Mouse (Mus musculus) CH12.LX (cell line): Measurements from ENCODE around the gene Nub1. TPM values are rescaled to one million over a fixed set of nuclear protein-coding genes. Genes with fewer than 3 reads are reported as not detected.

Experiments
- DNase-seq: peaks from one replicate; pipeline ENCODE4 v3.0.0-alpha.2; 2013; ENCODE audit errors: extremely low read depth
- H3K27ac ChIP-seq: 2 replicates; pipeline ENCODE4 v1.5.1; 2012; ENCODE audit warnings: low read depth, mild to moderate bottlenecking, control low read depth, moderate library complexity; ENCODE audit not compliant: insufficient read depth
- H3K27me3 ChIP-seq: replicated peaks from 2 replicates; pipeline ENCODE3; 2012; ENCODE audit warnings: inconsistent platforms
- H3K36me3 ChIP-seq, 2 experiments: replicated peaks in 1 of 2; 2 replicates each; pipeline versions ENCODE3 to v1.6.1; 2012; ENCODE audit warnings: inconsistent platforms in 1 of 2, low read length in 1 of 2, mild to moderate bottlenecking in 1 of 2, mixed read lengths in 1 of 2, moderate library complexity in 1 of 2; ENCODE audit not compliant: control insufficient read depth in 1 of 2, insufficient read depth in 1 of 2
- H3K4me1 ChIP-seq, 2 experiments: 2 replicates each; pipeline ENCODE4 v1.6.1; 2012; ENCODE audit warnings: inconsistent platforms in 1 of 2, moderate library complexity in 1 of 2; ENCODE audit not compliant: insufficient read depth in 2 of 2, control insufficient read depth in 1 of 2
- H3K4me2 ChIP-seq: 2 replicates; pipeline ENCODE4 v1.6.1; 2012; ENCODE audit warnings: low read depth, mild to moderate bottlenecking, control low read depth; ENCODE audit not compliant: poor library complexity, insufficient read depth, severe bottlenecking
- H3K4me3 ChIP-seq, 3 experiments: fragments of 150-350 bp in 1 of 3; sonication (generic) in 1 of 3; replicated peaks in 1 of 3; 2 replicates each; pipeline versions ENCODE3 to v1.5.1; 2011 to 2012; ENCODE audit warnings: low read depth in 2 of 3, low read length in 2 of 3, mild to moderate bottlenecking in 2 of 3, moderate library complexity in 2 of 3, control low read depth in 1 of 3, improper control_type of control experiment in 1 of 3, inconsistent platforms in 1 of 3, mixed read lengths in 1 of 3; ENCODE audit not compliant: poor library complexity in 1 of 3
- H3K79me2 ChIP-seq: replicated peaks from 2 replicates; pipeline ENCODE4 v1.6.1; 2012; ENCODE audit warnings: mild to moderate bottlenecking, moderate library complexity; ENCODE audit not compliant: control insufficient read depth, poor library complexity, insufficient read depth, severe bottlenecking; ENCODE audit errors: extremely low read depth
- H3K9ac ChIP-seq: 2 replicates; pipeline ENCODE4 v1.6.1; 2012; ENCODE audit warnings: low read depth, mild to moderate bottlenecking, control low read depth, moderate library complexity; ENCODE audit not compliant: insufficient read depth
- H3K9me3 ChIP-seq: replicated peaks from 2 replicates; pipeline ENCODE3; 2012; ENCODE audit warnings: low read length, inconsistent platforms, mixed read lengths
- BHLHE40 ChIP-seq: IDR thresholded peaks from 2 replicates; pipeline ENCODE4 v1.6.1; 2011; ENCODE audit warnings: mild to moderate bottlenecking, low read depth, low read length, improper control_type of control experiment
- CHD1 ChIP-seq: IDR thresholded peaks from 2 replicates; pipeline ENCODE4 v1.6.1; 2012; ENCODE audit warnings: low read depth, low read length, improper control_type of control experiment, inconsistent platforms
- CTCF ChIP-seq, 2 experiments: IDR thresholded peaks in 1 of 2; conservative IDR thresholded peaks in 1 of 2; 2 replicates each; pipeline ENCODE4 v1.5.1; 2011 to 2012; ENCODE audit warnings: low read depth in 2 of 2, low read length in 2 of 2, improper control_type of control experiment in 1 of 2, inconsistent platforms in 1 of 2, mild to moderate bottlenecking in 1 of 2, moderate library complexity in 1 of 2
- E2F4 ChIP-seq: IDR thresholded peaks from 2 replicates; pipeline ENCODE4 v1.6.1; 2011; ENCODE audit warnings: low read depth, low read length, improper control_type of control experiment; ENCODE audit not compliant: insufficient replicate concordance
- EP300 ChIP-seq: IDR thresholded peaks from 2 replicates; pipeline ENCODE4 v1.6.1; 2011; ENCODE audit warnings: low read length, improper control_type of control experiment
- JUND ChIP-seq: conservative IDR thresholded peaks from 2 replicates; pipeline ENCODE4 v1.6.1; 2011; ENCODE audit warnings: low read depth, low read length, improper control_type of control experiment
- MAFK ChIP-seq: IDR thresholded peaks from 2 replicates; pipeline ENCODE4 v1.6.1; 2011; ENCODE audit warnings: low read length, improper control_type of control experiment; ENCODE audit not compliant: insufficient replicate concordance
- MAZ ChIP-seq: IDR thresholded peaks from 2 replicates; pipeline ENCODE4 v1.6.1; 2012; ENCODE audit warnings: low read depth, mild to moderate bottlenecking, inconsistent platforms, low read length, improper control_type of control experiment, moderate library complexity
- MEF2A ChIP-seq: IDR thresholded peaks from 2 replicates; pipeline ENCODE4 v1.6.1; 2014; ENCODE audit warnings: low read depth, mild to moderate bottlenecking, inconsistent platforms, low read length, improper control_type of control experiment, borderline replicate concordance
- MXI1 ChIP-seq: IDR thresholded peaks from 2 replicates; pipeline ENCODE4 v1.6.1; 2011; ENCODE audit warnings: mild to moderate bottlenecking, low read depth, low read length, improper control_type of control experiment
- MYC ChIP-seq: IDR thresholded peaks from 2 replicates; pipeline ENCODE4 v1.6.1; 2011; ENCODE audit warnings: low read depth, mild to moderate bottlenecking, improper control_type of control experiment, low read length
- NRF1 ChIP-seq: IDR thresholded peaks from 2 replicates; pipeline ENCODE4 v1.6.1; 2014; ENCODE audit warnings: low read depth, mild to moderate bottlenecking, inconsistent platforms, low read length, improper control_type of control experiment, moderate library complexity
- PAX5 ChIP-seq: IDR thresholded peaks from 2 replicates; pipeline ENCODE4 v1.6.1; 2012; ENCODE audit warnings: low read length, inconsistent platforms, mixed read lengths
- POLR2AphosphoS2 ChIP-seq: IDR thresholded peaks from 2 replicates; pipeline ENCODE4 v1.6.1; 2011; ENCODE audit warnings: low read depth, low read length, improper control_type of control experiment
- SIN3A ChIP-seq: IDR thresholded peaks from 2 replicates; pipeline ENCODE4 v1.6.1; 2012; ENCODE audit warnings: low read length, improper control_type of control experiment, inconsistent platforms
- SMC3 ChIP-seq: IDR thresholded peaks from 2 replicates; pipeline ENCODE4 v1.6.1; 2011; ENCODE audit warnings: low read depth, low read length, improper control_type of control experiment
- TBP ChIP-seq: conservative IDR thresholded peaks from 2 replicates; pipeline ENCODE4 v1.6.1; 2011; ENCODE audit warnings: low read depth, low read length, improper control_type of control experiment
- TCF12 ChIP-seq: IDR thresholded peaks from 2 replicates; pipeline ENCODE4 v1.6.1; 2014; ENCODE audit warnings: low read depth, mild to moderate bottlenecking, inconsistent platforms, low read length, improper control_type of control experiment
- UBTF ChIP-seq: IDR thresholded peaks from 2 replicates; pipeline ENCODE4 v1.6.1; 2012; ENCODE audit warnings: low read depth, mild to moderate bottlenecking, inconsistent platforms, low read length, improper control_type of control experiment, moderate library complexity
- USF1 ChIP-seq: IDR thresholded peaks from 2 replicates; pipeline ENCODE4 v1.6.1; 2014; ENCODE audit warnings: low read depth, mild to moderate bottlenecking, inconsistent platforms, low read length, improper control_type of control experiment
- ZKSCAN1 ChIP-seq: IDR thresholded peaks from 2 replicates; pipeline ENCODE4 v1.6.1; 2012; ENCODE audit warnings: low read depth, inconsistent platforms, low read length, improper control_type of control experiment, borderline replicate concordance
- ZMIZ1 ChIP-seq: IDR thresholded peaks from 2 replicates; pipeline ENCODE4 v1.6.1; 2012; ENCODE audit warnings: low read depth, mild to moderate bottlenecking, inconsistent platforms, low read length, improper control_type of control experiment
- ZNF384 ChIP-seq: IDR thresholded peaks from 2 replicates; pipeline ENCODE4 v1.6.1; 2012; ENCODE audit warnings: low read depth, low read length, improper control_type of control experiment, inconsistent platforms
- dilution Hi-C: fragments of 300-500 bp; cut with MboI; formaldehyde crosslinking; loops from 2 replicates; pipeline ENCODE4 v1.14.3; 2020; ENCODE audit warnings: low sequenced_read_pairs; ENCODE audit not compliant: extremely low pct_unique_long_range_greater_than_20kb, extremely low pct_ligation_motif_present
- in situ Hi-C: fragments of 300-500 bp; cut with MboI; formaldehyde crosslinking; loops from 3 replicates; pipeline ENCODE4 v1.14.3; 2019; ENCODE audit warnings: low sequenced_read_pairs, low pct_ligation_motif_present, low pct_unique_long_range_greater_than_20kb, mixed read lengths
- polyA plus RNA-seq: library from polyadenylated mRNA; unstranded; fragments of >175 nt; gene quantifications from 2 replicates; pipeline ENCODE4 v1.2.1, GENCODE M21; 2012; ENCODE audit warnings: low read depth; ENCODE audit not compliant: insufficient read length
- total RNA-seq, 2 experiments: library from RNA; depleted of rRNA; stranded (reverse); fragments of 300-350 nt in 1 of 2; fragments of >200 nt in 1 of 2; gene quantifications; 2 replicates each; pipeline ENCODE4 v1.2.3; 2012 to 2014

The Nub1 gene
- total and polyA plus RNA-seq, 3 experiments, result 58.1 to 83.2 (median 69.3) TPM

GRCm38 (mm10) chr5:24726901-24727836 lies 41.8 kb downstream of the Nub1 start:
- Histone ChIP-seq H3K4me3 (no peak overlapping the region), H3K9ac (no peak overlapping the region), H3K27me3 (no peaks in the 10 kb centered on the region), H3K79me2 (no peaks in the 10 kb centered on the region), H3K9me3 (no peaks in the 10 kb centered on the region), H3K4me1 (no peaks in the 10 kb centered on the region), H3K4me2 (no peak overlapping the region), H3K36me3 (no peaks in the 10 kb centered on the region), H3K27ac (no peak overlapping the region)
- dilution Hi-C loops (no loop called here), in situ Hi-C loops (no loop called here)
- no peak for DNase-seq
- TF ChIP-seq ZNF384, result peak; percentile 46; the same call in 1 of the 2 replicates
- no peak for TF ChIP-seq SMC3

DNA sequence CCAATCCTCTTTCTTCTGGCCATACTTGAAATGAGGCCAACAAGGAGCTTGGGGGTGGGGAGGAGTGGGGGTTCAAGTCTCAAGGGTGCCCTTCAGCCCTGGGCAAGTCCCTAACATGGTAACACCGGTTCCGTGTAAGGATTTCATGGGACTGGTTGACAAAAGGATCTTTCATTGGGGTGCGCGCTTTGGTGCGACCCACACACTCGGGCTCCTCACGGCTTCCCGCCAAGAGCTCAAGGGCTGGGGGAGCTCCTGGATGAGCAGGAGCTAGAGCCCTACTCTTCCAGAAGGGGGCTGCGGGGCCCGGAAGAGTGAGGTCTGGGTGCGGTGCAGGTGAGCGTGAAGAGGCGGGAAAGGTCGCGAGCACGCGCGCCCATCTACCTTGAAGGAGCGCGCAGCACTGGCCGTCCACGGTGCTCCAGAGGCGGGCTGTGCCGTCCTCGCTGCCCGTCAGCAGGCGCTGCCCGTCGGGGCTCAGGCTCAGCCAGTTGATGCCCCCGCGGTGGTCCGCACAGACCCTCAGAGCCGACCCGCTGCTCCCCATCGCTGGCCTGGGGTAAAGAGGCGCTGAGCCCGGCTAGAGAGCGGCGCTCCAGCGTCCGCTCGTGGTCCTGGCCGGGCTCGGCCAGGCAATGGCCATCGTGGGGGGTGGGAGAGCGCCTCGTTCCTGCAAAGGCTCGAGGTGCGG lies 44.6 kb downstream of the Nub1 start:
- no peak overlapping the region for H3K9ac ChIP-seq
- dilution Hi-C loops, result no loop called here
- DNase-seq, result no peak
- H3K4me3 ChIP-seq, result no peak overlapping the region
- H3K36me3 ChIP-seq, result no peaks in the 10 kb centered on the region
- no peaks in the 10 kb centered on the region for H3K79me2 ChIP-seq
- H3K4me2 ChIP-seq, result no peak overlapping the region
- H3K9me3 ChIP-seq, result no peaks in the 10 kb centered on the region
- no peaks in the 10 kb centered on the region for H3K4me1 ChIP-seq
- no peaks in the 10 kb centered on the region for H3K27me3 ChIP-seq
- no peak for TF ChIP-seq ZNF384
- no peak for TF ChIP-seq UBTF
- no peak for TF ChIP-seq ZKSCAN1
- no peak for TF ChIP-seq USF1
- TF ChIP-seq, all 38 proteins: peak for 0
- in situ Hi-C loops, result no loop called here
- H3K27ac ChIP-seq, result no peak overlapping the region

DNA sequence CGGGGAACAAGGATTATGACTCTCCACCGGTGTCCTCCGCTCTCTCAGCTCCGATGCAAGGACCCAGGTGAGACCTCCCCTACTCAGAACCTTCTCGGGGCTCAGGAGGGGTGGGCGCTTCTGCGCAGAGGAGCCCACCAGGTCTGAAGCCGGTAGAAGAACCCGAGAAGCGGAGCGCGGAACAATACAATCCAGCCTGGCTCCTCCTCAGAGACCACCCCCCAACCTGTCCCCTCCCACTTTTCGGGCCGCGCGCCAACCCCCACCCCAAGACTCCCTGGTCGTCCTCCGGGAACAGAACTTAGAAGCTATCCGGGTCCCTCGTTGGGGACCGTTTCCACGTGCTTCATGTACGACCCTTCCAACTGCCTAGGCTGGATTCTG lies 45.1 kb downstream of the Nub1 start, which contains the start of gene Wdr86:
Gene Wdr86 (minus strand): TSS at position 240 of the 384 bp plus-strand sequence.
- in situ Hi-C loops (no loop called here), dilution Hi-C loops (no loop called here)
- no peaks in the 10 kb centered on the region for H3K4me1 ChIP-seq
- H3K27me3 ChIP-seq, result no peaks in the 10 kb centered on the region
- no peak for DNase-seq
- no peaks in the 10 kb centered on the region for H3K36me3 ChIP-seq
- TF ChIP-seq MAZ (no peak), TCF12 (no peak), SMC3 (no peak), MXI1 (no peak), MAFK (no peak), JUND (no peak), CTCF (conservative IDR thresholded peaks at IDR 0.05 in 1 of 2, IDR thresholded peaks at IDR 0.05 in 1 of 2; ENCODE audit: low read depth in 2 of 2, low read length in 2 of 2) (no peak), MYC (no peak), EP300 (no peak), USF1 (no peak), CHD1 (no peak), POLR2AphosphoS2 (no peak), ZMIZ1 (no peak), PAX5 (no peak), TBP (no peak), NRF1 (no peak), E2F4 (no peak), SIN3A (no peak), MEF2A (no peak), BHLHE40 (no peak)
- no peaks in the 10 kb centered on the region for H3K79me2 ChIP-seq
- H3K27ac ChIP-seq, result no peak within 1 kb of the TSS
- no peak within 1 kb of the TSS for H3K4me2 ChIP-seq
- H3K9me3 ChIP-seq, result no peaks in the 10 kb centered on the region
- no peak within 1 kb of the TSS for H3K4me3 ChIP-seq
- H3K9ac ChIP-seq, result no peak within 1 kb of the TSS
